Mouse (Mus musculus) limb, embryonic 10.5 days (tissue): ENCODE measurements around the gene Zfp618. TPM values are rescaled to one million over a fixed set of nuclear protein-coding genes. Genes with fewer than 3 reads are reported as not detected.
A peak's percentile ranks its signal among the peaks of the same experiment; 100 is the strongest.

Experiments used
- DNase-seq: peaks from one replicate; pipeline ENCODE4 v3.0.0-alpha.2; 2017; ENCODE audit warnings: low spot score
- H3K27ac ChIP-seq: fragments of 300-500 bp; sonication (generic); 2 replicates; pipeline ENCODE4 v1.5.1; 2016; ENCODE audit warnings: mild to moderate bottlenecking
- H3K27me3 ChIP-seq: fragments of 300-500 bp; sonication (generic); 2 replicates; pipeline ENCODE4 v1.6.1; 2016; ENCODE audit warnings: low read depth, mild to moderate bottlenecking; ENCODE audit not compliant: poor library complexity, severe bottlenecking
- H3K36me3 ChIP-seq: fragments of 300-500 bp; sonication (generic); 2 replicates; pipeline ENCODE4 v1.6.1; 2016; ENCODE audit warnings: mild to moderate bottlenecking, moderate library complexity
- H3K4me1 ChIP-seq: fragments of 300-500 bp; sonication (generic); 2 replicates; pipeline ENCODE4 v1.6.1; 2016
- H3K4me3 ChIP-seq: fragments of 300-500 bp; sonication (generic); 2 replicates; pipeline ENCODE4 v1.5.1; 2016; ENCODE audit warnings: mild to moderate bottlenecking, moderate library complexity
- H3K9me3 ChIP-seq: fragments of 300-500 bp; sonication (generic); replicated peaks from 2 replicates; pipeline ENCODE4 v1.6.1; 2016; ENCODE audit warnings: mild to moderate bottlenecking
- WGBS: fragments of 180-500 bp; shearing (Covaris S2); methylation state at CpG from one replicate; pipeline ENCODE4 v1.1.7; 2016; 5-methylcytosine and 5-hydroxymethylcytosine counted together
- polyA plus RNA-seq: library from polyadenylated mRNA; unstranded; fragments of >200 nt; fragmentation: Nextera tagmentation; extraction: Ambion mirVana; gene quantifications from 2 replicates; pipeline ENCODE4 v1.2.1, GENCODE M21; 2016

Gene Zfp618
- polyA plus RNA-seq, 1 experiment from 2014 or later, result 35.7 TPM

GRCm38 (mm10) chr4:63061411-63061810 is 96.0 kb downstream of the Zfp618 start:
- H3K4me1 ChIP-seq, result peaks cover 23% of the 10 kb centered on the region
- DNase-seq, result no peak
- WGBS, result 92% methylated on average over 6 of the region's 6 CpGs
- peaks cover 24% of the 10 kb centered on the region for H3K36me3 ChIP-seq
- no peaks in the 10 kb centered on the region for H3K27me3 ChIP-seq
- H3K4me3 ChIP-seq, result no peak overlapping the region
- no peak overlapping the region for H3K27ac ChIP-seq
- no peaks in the 10 kb centered on the region for H3K9me3 ChIP-seq

DNA sequence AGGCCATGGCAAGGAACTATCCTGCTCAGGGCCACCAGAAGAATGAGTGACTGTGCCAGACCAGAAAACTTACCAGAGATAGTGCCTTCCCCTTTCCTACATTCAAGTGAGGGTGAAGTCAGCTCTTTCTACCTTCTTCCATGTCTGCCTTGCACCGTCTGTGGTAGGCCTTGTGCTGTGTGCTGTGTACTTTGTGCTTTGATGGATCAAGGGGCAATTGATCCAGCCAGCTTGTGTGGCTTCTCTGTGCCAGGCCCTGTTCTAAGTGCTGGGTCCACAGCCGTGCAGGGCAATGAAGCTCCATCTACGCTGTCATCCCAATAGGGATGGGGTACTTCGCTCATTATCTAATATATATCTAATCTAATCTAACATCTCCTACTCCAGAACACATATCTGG is 98.0 kb downstream of the Zfp618 start:
- H3K27ac ChIP-seq, result no peak overlapping the region
- no peaks in the 10 kb centered on the region for H3K9me3 ChIP-seq
- no peak for DNase-seq
- H3K4me1 ChIP-seq, result peaks cover 8% of the 10 kb centered on the region
- 92% methylated on average over 4 of the region's 4 CpGs for WGBS
- peaks cover 24% of the 10 kb centered on the region for H3K36me3 ChIP-seq
- H3K4me3 ChIP-seq, result no peak overlapping the region
- no peaks in the 10 kb centered on the region for H3K27me3 ChIP-seq

DNA sequence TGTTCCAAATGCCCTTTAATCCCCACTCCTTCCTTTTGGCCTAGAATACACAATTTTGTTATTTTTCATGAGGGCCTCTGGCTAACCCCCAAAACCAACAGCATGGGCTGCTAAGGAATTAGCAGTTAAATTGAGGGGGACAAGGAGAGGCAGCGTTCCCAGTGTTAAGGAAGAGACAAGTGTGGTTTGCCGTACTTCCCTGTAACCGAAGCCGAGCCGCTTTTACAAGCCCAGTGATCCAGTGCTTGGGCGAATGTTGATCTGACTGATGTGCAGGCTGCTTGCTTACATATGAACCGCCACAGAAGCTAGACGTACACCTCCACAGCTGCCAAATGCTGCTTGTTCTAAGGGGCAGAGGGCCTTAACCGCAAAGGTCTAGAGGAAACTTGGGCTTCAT is 99.5 kb downstream of the Zfp618 start:
- Histone ChIP-seq H3K27me3 (no peaks in the 10 kb centered on the region), H3K9me3 (no peaks in the 10 kb centered on the region), H3K4me1 (peaks cover 2% of the 10 kb centered on the region), H3K27ac (no peak overlapping the region), H3K36me3 (peaks cover 24% of the 10 kb centered on the region), H3K4me3 (no peak overlapping the region)
- no peak for DNase-seq
- WGBS, result 90% methylated on average over 9 of the region's 9 CpGs

- H3K27ac ChIP-seq, result no peak overlapping the region
- peaks cover 18% of the 10 kb centered on the region for H3K36me3 ChIP-seq
- H3K4me1 ChIP-seq, result no peaks in the 10 kb centered on the region
- H3K9me3 ChIP-seq, result no peaks in the 10 kb centered on the region
- H3K4me3 ChIP-seq, result no peak overlapping the region
- no peak for DNase-seq
- 94% methylated on average over 4 of the region's 4 CpGs for WGBS
- H3K27me3 ChIP-seq, result no peaks in the 10 kb centered on the region
Measured at GRCm38 (mm10) chr4:63066796-63067195, 101.4 kb downstream of the Zfp618 start.

DNA sequence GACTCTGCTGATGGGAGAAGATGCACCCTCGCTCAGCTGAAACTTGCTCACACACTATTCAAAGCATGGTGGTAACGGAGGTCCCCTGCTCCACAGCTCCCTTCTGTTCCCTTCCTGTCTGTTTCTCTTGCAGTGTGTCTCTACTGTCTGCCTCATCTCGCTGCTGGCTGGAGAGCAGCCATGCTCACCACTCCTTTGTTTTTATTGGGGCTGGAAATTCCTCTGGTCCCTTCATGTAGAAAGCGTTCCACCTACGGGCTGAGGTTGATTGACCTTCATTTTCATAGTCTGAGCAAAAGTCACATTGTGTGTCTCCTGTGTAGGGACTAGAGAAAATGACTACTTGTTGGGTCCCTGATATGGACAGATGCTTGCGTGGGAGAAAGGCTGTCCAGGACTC is 102.4 kb downstream of the Zfp618 start:
- DNase-seq, result no peak
- 92% methylated on average over 6 of the region's 6 CpGs for WGBS
- Histone ChIP-seq H3K36me3 (peaks cover 9% of the 10 kb centered on the region), H3K27ac (no peak overlapping the region), H3K4me3 (no peak overlapping the region), H3K27me3 (no peaks in the 10 kb centered on the region), H3K9me3 (no peaks in the 10 kb centered on the region), H3K4me1 (no peaks in the 10 kb centered on the region)

DNA sequence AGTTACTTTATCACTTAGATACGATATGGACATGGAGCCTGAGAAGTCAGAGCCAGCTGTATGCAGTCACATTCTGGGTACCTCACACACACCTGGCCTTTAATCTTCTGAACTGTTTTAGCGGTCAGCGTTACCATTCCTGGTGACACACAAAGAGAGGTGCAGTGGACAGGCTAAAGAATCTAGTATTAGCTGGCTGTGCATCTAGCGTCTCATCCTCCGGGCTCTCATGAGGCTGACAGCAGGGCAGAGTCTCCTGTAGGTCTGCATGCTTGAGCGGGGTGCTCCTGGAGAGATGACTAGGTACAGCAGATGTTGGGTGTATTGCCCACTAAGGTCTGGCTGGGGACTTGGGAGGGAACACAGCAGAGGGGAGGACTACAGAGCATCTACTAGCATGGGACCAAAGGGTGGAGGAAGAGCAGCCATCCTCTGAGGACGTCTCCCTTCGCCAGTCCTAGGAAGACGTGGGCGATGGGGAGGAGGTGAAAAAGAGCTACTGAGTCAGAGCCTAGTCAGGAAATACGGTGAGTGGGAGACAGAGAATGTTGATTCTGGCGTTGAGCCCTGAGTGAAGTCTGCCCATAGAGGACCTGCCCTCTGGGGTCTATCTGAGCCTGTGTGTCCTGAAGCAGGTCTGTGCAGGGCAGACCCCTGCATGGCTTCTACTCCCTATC is 103.3 kb downstream of the Zfp618 start:
- no peak overlapping the region for H3K4me3 ChIP-seq
- whole genome bisulfite sequencing, result 90% methylated on average over 12 of the region's 12 CpGs
- DNase-seq, result no peak
- H3K27me3 ChIP-seq, result no peaks in the 10 kb centered on the region
- H3K9me3 ChIP-seq, result no peaks in the 10 kb centered on the region
- H3K4me1 ChIP-seq, result no peaks in the 10 kb centered on the region
- no peak overlapping the region for H3K27ac ChIP-seq
- peaks cover under 1% of the 10 kb centered on the region; the same call in 1 of the 2 replicates for H3K36me3 ChIP-seq

DNA sequence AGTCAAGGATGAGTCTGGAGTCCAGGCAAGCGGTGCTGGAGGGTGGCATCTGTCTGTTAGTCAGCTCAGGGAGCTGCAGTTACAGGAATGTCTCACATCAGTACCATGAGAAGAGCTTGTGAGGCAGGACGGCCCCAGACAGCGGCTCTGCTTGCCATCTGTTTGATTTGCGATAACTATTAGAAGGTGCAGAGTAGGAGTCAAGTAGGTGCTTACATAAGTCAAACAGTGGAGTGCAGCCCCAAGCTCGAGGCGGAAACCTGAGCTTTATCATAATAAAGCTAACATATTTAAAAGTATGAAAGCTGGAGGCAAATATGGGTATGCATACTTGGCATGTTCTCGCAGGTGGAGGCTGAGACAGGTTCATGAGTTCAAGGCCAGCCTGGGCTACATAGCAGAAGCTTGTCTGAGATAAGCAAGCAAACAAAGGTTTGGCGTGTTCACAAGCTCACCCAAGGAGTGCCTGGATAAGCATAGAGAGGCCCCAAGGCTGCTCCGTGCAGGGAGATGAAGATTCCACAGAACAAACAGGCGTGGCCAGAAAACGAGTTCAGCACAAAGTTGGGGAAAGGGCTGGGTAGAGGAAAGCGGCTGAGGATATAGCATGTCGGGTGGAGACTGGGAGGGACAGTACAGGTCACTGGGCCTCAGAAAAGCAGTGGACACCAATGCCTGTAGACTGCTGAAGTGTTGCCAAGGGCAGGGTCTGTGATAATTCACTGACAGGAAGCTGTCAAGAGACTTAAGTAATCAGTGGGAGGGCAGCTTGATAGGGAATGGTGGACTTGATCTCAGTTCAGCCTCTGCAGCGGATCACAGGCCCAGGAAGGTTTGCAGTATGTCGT is 106.3 kb downstream of the Zfp618 start:
- H3K27me3 ChIP-seq, result no peaks in the 10 kb centered on the region
- no peak for DNase-seq
- peaks cover 3% of the 10 kb centered on the region; the same call in 1 of the 2 replicates for H3K36me3 ChIP-seq
- no peak overlapping the region for H3K27ac ChIP-seq
- no peaks in the 10 kb centered on the region for H3K9me3 ChIP-seq
- H3K4me3 ChIP-seq, result no peak overlapping the region
- 80% methylated on average over 15 of the region's 15 CpGs for WGBS
- no peaks in the 10 kb centered on the region for H3K4me1 ChIP-seq

GRCm38 (mm10) chr4:63073139-63073538 is 107.8 kb downstream of the Zfp618 start:
- H3K36me3 ChIP-seq, result peaks cover 15% of the 10 kb centered on the region
- DNase-seq, result no peak
- no peak overlapping the region for H3K4me3 ChIP-seq
- H3K27ac ChIP-seq, result no peak overlapping the region
- H3K4me1 ChIP-seq, result no peaks in the 10 kb centered on the region
- no peaks in the 10 kb centered on the region for H3K9me3 ChIP-seq
- no peaks in the 10 kb centered on the region for H3K27me3 ChIP-seq
- 77% methylated on average over 2 of the region's 2 CpGs for WGBS

DNA sequence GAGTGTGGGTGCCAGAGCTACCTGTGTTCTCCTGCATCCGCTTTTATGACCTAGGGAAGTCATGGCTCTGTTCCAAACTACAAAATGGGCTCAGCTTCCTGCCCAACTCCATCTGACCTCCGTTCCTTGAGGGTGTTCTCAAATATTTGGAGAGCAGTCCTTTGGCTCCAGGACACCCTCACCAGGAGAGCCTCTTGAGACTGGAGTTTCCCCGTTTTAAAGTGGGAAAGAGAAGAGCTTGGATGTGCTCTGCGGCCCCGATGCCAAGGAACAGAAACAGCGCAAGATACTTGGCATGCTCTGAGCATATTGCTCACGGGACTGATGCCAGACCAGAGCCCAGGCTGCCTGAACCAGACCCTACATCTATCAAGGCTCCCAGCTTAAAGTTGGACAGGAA is 113.8 kb downstream of the Zfp618 start:
- Histone ChIP-seq H3K4me1 (no peaks in the 10 kb centered on the region), H3K27me3 (no peaks in the 10 kb centered on the region), H3K9me3 (no peaks in the 10 kb centered on the region), H3K36me3 (peaks cover 65% of the 10 kb centered on the region), H3K4me3 (no peak overlapping the region), H3K27ac (no peak overlapping the region)
- no peak for DNase-seq
- 91% methylated on average over 7 of the region's 7 CpGs for WGBS

DNA sequence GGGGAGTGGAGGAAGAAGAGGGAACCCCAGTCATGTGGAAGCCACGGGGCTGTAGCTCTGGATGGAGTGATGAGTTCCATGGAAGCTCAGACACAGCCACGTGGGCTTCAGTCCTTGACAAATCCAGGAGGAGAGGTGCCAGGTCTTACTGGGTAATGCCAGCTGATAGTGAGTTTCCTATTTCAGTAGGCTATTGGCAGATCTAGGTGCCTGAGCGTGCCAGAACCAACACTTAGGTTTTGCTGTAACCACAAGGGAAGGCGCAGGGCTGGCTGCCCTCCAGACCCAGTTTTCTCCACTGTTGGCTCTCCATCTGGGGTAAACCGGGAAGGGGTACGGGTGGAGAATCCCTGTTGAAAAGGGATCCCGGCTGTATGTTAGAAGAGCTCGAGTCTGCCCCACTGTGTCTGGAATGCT is 119.1 kb downstream of the Zfp618 start:
- H3K4me3 ChIP-seq, result no peak overlapping the region
- DNase-seq, result no peak
- H3K27me3 ChIP-seq, result no peaks in the 10 kb centered on the region
- no peaks in the 10 kb centered on the region for H3K9me3 ChIP-seq
- no peak overlapping the region for H3K27ac ChIP-seq
- peaks cover 83% of the 10 kb centered on the region for H3K36me3 ChIP-seq
- WGBS, result 84% methylated on average over 8 of the region's 8 CpGs
- H3K4me1 ChIP-seq, result peaks cover 16% of the 10 kb centered on the region

DNA sequence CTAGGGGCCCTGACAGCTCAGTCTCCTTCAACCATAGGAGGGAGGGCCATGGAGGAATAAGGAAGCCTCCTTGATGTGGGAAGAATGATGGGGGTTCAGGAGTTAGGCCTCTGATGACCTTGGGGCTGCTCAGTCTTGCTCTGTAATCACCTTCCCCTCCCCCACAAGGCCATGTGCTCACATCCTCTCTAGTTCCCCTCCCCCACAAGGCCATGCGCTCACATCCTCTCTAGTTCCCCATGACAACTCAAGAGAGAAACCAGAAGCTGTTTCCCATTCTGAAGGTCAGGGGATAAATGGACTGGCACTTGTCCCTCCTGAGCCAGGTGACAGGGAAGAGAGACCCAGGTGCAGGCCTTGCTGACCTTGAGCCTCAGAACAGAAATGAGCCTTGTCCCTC is 124.1 kb downstream of the Zfp618 start:
- 75% methylated on average over 1 of the region's 1 CpGs for WGBS
- Histone ChIP-seq H3K27me3 (no peaks in the 10 kb centered on the region), H3K9me3 (no peaks in the 10 kb centered on the region), H3K4me1 (peaks cover 31% of the 10 kb centered on the region), H3K36me3 (peaks cover 75% of the 10 kb centered on the region), H3K27ac (peak overlapping the region; percentile 50; the same call in 1 of the 2 replicates), H3K4me3 (no peak overlapping the region)
- DNase-seq, result no peak

DNA sequence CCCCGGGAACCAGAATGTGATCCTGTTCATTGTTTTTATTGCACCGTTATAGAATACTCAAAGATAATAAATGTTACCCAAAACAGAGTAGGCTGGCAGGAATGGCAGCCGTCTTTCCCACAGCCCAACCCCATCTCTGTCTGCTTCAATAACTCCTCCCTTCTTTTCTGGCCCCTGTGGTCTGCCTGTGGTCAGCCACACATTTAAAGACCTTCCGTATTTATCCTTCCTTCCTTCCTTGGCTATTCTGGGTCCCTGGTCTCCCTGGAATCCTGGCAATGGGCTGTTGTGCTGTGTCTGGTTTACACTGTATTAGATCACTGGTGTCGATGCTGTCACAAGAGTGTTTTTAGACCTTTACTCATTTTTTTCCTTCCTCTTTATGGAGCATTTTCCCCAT is 125.8 kb downstream of the Zfp618 start:
- 90% methylated on average over 5 of the region's 5 CpGs for WGBS
- no peak for DNase-seq
- Histone ChIP-seq H3K27ac (no peak overlapping the region), H3K4me1 (peaks cover 31% of the 10 kb centered on the region), H3K4me3 (no peak overlapping the region), H3K36me3 (peaks cover 88% of the 10 kb centered on the region), H3K9me3 (no peaks in the 10 kb centered on the region), H3K27me3 (no peaks in the 10 kb centered on the region)

GRCm38 (mm10) chr4:63097603-63098002 is 132.2 kb downstream of the Zfp618 start:
- DNase-seq, result no peak
- Histone ChIP-seq H3K27ac (no peak overlapping the region), H3K36me3 (peaks cover 77% of the 10 kb centered on the region), H3K4me1 (peaks cover 5% of the 10 kb centered on the region), H3K4me3 (no peak overlapping the region), H3K27me3 (no peaks in the 10 kb centered on the region), H3K9me3 (no peaks in the 10 kb centered on the region)
- 85% methylated on average over 1 of the region's 1 CpGs for WGBS
